Mouse (Mus musculus) left cerebral cortex, adult 9 months (tissue): ENCODE measurements at regions not wholly inside any gene's neighbourhood (a gene's known extent, or its start where the extent isn't known, plus 50 kb on each side); places are given as distances from the start of the nearest gene placed in this dataset.

Experiments used
- DNase-seq, 2 experiments: peaks; one replicate each; pipeline ENCODE4 v3.0.0; 2022; ENCODE audit warnings: low spot score in 2 of 2

- peak; percentile 27 to 32 for DNase-seq
Measured at GRCm38 (mm10) chr7:83161226-83161625, 294.1 kb downstream of the Mex3b start.

DNA sequence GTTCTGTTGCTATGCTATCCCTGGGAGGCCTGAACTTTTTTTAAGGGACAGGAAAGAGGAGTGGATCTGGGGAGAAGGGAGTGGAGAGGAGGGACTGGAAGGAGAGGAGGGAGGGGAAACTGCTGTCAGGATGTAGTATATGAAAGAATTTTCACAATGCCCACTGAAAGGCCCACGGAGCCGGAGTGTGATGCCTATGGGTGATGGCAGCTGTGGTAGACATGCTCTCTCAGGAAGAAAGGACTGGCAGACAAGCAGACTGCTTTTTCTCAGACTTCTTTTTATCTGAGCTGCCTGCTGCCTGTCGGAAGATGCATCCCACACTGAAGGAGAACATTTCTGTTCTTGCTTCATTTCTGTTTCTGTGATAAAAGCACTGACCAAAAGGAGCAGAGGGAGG, 295.7 kb downstream of the Mex3b start:
- no peak for DNase-seq

- DNase-seq, result no peak
Measured at GRCm38 (mm10) chr7:83179403-83179802, 312.3 kb downstream of the Mex3b start.

DNA sequence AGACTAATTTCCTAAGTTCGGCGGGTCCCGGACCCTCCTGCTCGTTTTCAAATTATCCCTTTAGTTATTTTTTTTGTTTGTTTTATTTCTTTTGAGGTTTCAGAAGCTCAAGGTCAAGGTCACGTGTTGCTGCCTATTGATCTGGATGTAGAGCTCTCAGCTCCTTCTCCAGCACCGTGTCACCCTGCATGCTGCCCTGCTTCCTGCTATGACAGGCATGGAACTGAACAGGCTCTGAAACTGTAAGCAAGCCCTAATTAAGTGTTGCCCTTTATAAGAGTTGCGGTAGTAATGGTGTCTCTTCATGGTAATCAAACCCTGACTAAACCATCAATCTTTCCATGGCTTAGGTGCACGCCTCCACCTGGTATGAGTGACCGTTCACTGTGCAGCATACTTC, 319.2 kb downstream of the Mex3b start:
- DNase-seq, result no peak

- DNase-seq, result no peak
Measured at GRCm38 (mm10) chr7:83195896-83196537, 328.9 kb downstream of the Mex3b start.

GRCm38 (mm10) chr7:83197490-83197889, 330.4 kb downstream of the Mex3b start:
- no peak for DNase-seq

DNA sequence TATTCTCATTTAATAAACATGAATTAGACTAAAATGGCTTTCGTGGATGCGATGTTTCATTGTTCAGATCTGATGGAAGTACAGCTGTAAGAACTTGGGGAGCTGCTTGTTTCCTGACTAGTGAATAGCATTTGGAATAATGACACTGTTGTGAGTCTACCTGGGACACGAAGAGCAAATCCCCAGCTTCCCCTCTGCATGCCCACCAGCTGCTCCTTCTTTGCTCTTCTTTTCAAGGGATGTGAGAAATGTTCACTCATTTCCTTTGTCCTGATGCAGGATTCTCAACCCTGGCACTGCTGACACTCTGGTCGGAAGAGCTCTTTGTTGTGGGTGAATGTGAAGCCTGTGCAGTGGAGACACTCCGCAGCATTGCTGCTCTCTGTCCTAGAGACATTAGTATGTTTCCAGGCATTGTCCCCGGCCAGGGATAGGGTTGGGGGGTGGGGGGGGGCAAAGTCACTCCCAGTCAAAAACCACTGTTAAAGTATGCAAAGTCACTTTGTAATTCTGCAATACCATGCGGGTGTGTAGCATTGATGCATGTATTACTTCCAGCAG, 334.1 kb downstream of the Mex3b start:
- DNase-seq, result no peak

DNA sequence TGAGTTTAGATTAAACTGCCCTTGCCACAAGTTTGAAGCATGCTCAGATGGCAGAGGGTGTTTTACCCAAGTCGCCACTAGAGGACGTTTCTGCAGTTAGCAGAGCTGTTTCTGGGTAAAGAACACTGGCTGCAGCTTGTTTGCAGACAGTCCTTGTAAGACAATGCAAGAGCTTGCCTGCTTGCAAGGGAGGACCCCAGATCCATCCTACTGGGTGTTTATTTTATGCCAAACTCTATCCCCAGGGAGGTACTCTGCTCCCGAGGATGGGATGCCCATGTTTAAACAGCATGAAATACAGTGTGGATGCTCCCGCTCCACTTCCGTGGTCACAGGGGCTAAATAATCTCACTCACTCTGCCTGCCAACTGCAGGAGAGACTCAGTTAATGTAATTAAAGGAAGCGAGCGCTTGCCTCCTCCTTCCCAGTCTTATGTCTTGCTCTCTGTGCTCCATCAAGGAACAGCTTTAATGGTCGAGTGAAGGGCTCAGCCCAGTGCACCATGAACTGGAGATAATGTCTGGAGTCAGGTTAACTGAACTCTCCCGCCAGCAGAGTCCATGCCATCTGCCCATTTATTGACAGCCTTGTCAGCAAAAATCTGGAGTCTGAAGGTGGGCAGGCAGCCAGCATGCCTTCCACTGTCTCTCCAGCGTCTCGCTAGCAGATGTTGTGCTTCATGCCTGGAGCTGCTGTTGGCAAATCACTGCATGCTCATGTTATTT, 334.8 kb downstream of the Mex3b start:
- DNase-seq, result peak; percentile 19 to 77

DNA sequence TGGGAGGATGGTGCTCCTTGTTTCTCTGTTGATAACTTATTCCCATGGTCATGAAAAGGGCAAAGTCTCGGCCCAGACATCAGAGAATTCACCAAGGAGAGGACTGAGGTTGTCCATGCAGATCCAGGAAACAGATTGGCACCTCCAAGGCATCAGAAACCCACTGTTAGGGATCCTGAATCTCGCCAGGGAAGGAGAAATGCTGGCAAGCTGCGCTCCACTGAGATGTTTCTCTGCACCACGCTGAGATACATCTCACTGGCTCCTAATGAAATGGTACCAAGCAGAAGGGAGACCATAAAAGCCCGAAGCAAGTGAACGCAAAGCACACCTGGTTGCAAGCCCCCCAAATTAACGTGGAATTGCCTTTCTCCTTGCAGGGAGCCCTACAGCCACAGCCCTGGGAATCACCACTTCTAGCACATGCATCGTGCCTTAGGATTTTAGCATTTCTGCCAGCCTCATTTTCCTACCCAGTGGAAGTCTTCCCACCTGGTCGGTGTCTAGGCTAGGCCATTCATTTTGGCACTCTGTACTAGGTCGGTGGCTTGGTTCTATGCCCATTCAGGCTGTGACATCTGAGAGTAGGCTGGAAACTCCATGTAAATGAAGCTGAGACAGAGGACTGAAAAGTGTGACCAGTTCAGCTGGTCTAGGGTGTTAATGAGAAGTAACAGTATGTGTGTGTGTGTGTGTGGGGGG, 336.3 kb downstream of the Mex3b start:
- no peak for DNase-seq

DNA sequence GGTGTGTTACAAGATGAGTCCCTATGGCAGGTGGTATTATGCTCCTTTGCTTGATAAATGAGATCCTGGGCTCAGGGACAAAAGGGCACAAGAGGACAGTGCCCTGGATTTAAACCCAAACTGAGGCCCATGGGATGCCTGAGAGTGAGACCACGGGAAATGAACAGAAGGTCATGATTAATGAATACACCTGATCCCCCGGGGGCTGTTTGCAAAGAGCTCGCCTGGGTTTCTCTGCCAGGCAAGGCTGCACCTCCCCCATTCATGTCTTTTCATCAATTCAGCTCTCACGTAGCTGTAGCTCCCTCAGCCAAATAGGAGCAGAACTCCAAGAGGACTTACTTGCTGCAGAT, 336.9 kb downstream of the Mex3b start:
- DNase-seq, result no peak

- no peak for DNase-seq
Measured at GRCm38 (mm10) chr7:83204701-83205100, 337.6 kb downstream of the Mex3b start.

DNA sequence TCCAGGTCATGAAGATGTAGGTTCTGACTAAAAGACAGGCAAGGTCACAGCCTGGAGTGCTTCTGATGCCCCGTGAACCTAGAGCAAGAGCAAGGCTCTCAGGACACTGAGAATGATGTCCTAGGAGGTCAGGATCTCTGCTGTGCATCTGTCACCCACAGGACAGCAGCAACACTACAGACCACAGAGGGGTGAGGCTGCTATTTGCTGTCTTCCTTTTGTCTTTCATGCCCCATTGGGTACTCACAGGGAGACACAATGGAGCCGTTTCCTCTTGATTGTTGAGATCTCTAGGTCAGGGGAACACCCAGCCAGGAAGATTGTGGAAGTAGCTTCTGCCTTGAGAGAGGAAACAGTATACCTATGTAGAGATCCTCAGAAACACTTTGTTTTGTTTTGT, 339.9 kb downstream of the Mex3b start:
- no peak for DNase-seq

DNA sequence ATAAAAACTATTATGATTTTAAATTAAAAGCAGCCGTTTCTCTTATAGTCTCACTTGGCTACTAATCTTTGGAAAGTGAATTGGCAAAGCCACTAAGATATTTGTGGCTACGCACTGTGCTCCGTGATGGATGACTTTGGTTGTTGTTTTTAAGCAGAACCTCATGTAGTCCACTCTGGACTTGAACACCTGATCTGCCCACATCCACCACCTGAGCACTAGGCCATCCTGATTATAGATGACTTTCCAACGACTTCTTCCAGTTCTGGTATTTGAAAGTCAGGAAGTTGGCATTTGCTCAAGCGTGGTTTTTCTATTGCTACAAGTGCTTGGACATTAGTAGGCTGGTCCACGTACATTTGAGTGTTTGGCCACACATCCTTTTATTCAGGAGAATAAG, 344.5 kb downstream of the Mex3b start:
- DNase-seq, result no peak

DNA sequence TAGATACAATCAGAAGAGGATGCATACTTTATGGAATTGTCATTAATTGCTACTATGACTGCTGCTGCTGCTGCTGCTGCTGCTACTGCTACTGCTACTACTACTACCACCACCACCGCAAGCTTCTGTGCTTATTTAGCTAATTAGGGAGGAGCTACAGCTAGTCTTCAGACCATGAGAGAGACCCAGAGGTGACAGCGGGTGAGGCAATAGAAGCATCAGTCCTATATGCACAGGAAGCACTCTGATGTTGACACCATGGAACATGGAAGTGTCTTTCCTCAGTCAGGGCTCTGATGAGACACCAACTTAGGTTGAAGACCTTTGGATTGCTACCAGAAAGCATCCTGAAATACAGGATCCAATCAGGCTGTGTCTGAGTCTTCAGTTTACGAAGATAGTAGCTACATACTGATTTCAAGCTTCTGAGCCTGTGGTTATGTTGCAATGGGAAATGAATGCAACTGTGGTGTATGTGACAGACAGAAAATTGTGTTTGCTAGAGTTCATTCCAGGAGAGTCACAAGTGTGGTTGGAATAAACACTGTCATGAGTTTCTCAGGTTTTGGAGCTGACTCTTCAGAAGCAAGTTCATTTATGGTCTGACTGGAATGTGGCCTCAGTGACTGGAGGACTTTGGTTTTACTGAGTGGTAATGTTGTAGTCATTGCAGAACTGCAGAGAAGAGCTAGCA, 355.0 kb downstream of the Mex3b start:
- no peak for DNase-seq

DNA sequence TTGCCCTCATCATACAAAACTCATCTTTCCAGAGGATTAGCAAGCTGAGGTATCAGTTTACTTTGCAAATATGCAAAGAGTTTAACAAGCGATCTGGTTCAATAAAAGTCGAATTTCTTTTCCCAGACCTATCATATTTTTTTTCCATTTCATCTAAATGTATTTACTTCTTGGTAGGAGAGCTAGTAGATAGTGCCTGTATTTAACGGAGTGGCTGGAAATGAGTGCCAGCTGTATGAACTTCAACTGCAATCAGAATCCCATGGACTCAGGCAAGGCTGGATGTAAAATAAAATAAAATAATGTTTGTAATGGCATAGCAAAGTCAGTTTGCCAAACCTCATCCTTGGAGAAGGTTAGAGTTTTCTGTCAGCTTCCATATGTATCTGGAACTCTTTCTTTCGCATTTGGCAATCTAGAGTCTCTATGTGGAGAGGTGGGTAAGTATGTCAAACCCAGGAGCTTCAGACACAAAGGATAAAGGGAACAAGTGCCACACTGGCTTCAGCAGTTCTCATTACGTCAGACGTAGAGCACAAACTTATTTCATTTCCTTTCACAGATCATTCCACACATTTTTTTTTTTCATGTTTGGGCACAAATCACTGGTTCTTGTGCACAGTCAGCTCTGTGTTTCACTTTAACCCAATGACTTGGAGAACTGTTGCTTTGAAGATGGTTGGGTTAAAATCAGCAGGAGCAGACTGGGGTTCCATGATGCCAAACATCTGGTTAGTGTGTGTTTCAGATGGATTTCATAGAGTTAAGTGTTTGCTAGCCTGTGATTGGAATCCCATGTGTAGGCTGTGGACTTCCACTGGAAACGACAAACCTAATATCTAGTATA, 357.2 kb upstream of the Tmc3 start:
- no peak for DNase-seq

DNA sequence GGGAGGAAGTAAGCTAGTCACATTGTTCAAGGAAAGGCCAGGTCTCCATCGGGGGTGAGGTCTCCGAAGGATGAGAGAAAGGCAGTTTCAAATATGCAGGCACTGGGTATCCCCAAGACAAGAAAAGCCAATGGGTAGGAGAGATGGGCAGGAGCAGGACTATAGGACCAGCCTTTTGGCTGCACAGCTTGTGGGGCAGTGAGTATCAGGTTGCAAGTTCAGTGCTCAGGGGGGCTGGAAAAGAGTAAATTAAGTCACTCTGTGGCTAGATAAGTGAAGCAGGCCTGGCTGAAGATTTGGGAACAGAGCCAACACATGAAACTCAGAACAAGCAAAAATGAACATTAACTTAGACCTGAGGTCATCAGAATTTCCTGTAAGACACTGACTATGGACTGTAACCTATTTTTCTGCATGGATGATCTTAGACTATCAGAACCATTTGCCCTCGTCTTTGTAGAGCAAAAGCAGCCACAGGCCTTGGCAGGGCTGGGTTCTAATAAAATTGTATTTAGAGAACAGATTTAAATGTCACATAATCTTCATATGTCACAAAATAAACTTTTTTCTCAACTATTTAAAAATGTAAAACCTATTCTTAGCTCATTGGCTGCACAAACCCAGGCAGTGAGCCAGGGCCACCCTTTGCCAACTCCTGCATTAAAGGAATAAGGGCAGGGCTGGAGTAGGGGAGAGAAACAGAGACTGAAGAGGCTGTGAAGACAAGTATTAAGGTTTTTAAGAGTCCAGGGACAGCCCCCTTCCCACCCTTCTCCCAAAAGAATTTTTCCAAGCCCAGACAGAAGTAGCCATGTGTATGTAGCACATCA, 354.0 kb upstream of the Tmc3 start:
- DNase-seq, result peak; percentile 1 to 28

DNA sequence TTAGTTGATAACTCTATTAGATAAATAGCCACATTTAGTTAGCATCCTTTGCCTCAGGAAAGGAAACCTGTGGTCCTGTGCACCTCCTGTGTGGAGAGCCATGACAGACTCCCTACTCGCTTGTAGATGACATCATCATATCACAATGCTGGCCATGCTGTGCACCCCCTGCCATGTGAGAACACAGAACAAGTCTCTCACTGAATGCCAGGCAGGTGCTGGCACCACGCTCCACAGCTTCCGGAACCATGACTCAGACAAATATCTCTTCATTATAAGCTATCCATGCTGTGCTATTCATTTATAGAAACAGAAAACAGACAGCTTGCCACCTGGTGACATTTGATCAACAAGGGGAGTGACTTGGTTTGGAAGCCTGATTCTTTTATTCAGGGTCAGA, 349.1 kb upstream of the Tmc3 start:
- peak in 1 of 2 experiments; percentile 5 for DNase-seq

DNA sequence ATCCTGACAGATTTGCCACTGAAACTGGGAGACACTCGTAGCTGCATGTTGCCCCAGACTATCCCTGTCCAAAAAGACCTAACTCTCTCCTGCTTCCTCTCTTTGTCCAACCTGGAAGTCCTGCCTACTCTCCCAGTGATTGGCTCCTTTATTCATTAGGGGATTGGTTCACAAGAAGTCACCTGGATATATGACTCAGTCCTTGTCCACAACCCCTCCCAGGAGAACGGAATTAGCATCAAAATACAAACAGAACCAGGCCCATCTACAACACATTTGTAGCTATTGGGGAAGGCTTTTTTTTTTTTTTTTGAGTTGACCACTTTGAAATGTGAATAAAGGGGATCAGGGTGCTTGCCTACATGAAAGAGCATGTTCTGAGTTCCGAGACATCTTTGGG, 347.4 kb upstream of the Tmc3 start:
- DNase-seq, result no peak

DNA sequence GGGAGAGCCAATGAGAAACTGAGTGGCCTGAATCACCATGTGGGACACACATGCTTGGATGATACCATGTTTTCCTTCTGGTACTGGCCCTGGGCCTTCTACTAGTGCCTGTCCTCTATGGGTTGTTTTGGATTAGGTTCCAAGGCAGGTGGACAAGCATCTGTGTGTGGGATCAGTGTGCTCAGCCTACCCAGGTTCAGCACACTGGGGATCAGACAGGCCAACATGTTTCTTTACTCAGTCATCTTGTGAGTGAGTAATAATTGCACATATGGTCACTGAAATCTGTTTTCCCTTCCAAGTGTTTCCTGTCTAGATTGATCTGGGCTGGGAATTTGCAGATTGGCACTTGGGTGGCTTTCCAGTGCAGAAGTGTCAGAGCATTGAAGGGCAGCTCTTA, 346.6 kb upstream of the Tmc3 start:
- DNase-seq, result peak in 1 of 2 experiments; percentile 4

DNA sequence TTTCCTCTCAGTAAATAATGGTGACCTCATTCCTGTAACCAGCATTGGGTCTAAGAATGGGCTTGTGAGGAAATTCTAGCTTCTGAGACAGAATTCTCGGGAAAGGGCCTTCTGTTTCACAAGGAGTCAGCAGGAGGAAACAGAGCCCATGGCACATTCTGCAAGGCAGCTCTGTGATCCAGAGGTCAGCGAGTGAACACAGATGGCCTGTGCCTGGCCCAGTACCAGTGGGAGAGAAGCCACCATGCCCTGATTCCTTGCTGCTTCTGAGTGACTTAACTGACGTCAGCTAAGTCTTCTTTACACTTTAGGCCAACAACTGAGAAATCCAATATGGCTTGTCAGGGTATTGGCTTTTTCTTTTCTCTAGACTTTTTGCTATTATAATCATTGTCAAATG, 342.5 kb upstream of the Tmc3 start:
- no peak for DNase-seq
